Mouse (Mus musculus): ENCODE data around the gene Agbl1.
"Not testable (repeated sequence)": the region's sequence is repeated elsewhere in the genome, so short reads cannot be mapped to it uniquely, and the experiment has no call there.

Agbl1 gene

DNA sequence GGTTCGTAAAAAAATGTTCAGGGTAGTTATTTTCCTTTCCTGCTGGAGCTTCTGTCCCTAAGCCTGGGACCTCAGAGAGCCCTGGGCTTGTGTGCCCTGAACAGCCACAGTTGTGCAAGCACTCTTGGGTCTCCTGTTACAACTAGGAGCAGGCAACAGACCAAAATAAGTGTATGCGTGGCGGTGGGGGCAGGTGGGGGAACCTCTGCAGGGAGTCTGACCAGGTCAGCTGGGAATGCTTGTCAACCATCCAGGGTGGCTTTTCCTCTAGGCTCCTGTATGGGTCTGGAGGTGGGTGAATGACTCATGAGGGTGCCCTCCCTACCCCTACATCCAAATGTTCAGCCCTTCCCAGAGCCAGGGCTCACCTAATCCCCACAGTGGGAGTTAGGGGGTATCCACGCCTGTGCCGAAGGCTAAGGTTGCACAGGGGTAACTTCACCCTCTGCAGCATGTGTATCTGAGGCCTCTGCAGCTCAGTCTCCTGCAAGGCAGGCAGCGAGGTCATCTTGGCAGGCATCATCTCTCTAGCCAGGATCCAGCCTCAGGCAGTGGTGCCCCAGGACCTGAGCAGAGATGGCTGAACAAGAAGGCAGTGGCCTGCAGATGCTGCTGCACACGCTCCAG is at the start of gene Agbl1:
Agbl1 (plus strand) TSS at position 577 of the 627 bp plus-strand sequence.
- DNase-seq (ENCODE audit: low spot score in 2 of 2): no peak

GRCm38 (mm10) chr7:76185005-76185658 is 44.6 kb upstream of the Agbl1 start:
- DNase-seq (ENCODE audit: low spot score in 2 of 2): no peak

GRCm38 (mm10) chr7:76185681-76186121 is 44.0 kb upstream of the Agbl1 start:
- no peak for DNase-seq (ENCODE audit: low spot score in 2 of 2)

- DNase-seq (ENCODE audit: low spot score in 2 of 2): no peak
Measured at GRCm38 (mm10) chr7:76218546-76218945, 11.1 kb upstream of the Agbl1 start.

- no peak for DNase-seq (ENCODE audit: low spot score in 2 of 2)
Measured at GRCm38 (mm10) chr7:76219797-76220469, 9.8 kb upstream of the Agbl1 start.

- no peak for DNase-seq (ENCODE audit: low spot score in 2 of 2)
Measured at GRCm38 (mm10) chr7:76222691-76223090, 7.0 kb upstream of the Agbl1 start.

DNA sequence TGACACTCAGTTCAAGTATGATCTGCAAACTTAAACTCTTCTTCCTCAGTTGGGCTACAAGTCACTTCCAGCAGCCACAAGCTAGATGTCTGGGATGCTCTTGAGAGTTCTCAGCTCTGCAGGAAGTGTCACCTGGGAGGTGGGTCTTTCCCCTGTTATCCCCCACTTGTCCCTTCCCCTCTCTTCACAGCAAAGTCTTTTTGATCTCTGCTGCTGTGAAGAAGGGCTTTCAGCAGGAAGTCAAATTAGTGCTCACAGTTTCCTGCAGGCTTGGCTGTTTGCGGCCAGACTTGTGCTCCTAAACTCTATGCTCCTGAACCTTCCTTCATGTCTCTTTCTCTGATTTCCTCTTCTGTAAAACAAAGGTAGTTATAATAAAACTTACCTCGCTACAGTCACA is 806 bp upstream of the Agbl1 start:
- no peak for DNase-seq (ENCODE audit: low spot score in 2 of 2)

DNA sequence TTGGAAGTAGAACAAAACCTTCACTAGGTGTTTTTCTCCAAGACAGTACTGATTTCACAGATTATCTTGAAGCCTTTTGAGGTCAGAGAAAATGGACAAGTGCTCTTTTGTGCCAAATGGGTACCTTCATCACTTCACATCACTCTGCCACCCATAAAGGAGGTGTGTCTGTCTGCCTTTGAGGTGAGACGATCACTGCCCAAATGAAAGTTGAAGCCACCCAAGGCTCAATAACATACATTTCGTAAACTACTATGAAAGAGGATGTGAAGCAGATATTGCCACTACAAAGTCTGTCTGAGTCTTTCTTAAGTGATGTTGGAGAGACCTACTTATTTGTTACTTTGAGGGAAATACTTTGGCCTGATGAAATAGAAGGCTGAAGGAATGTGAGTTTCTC is 4.6 kb downstream of the Agbl1 start:
- no peak for DNase-seq (ENCODE audit: low spot score in 2 of 2)

DNA sequence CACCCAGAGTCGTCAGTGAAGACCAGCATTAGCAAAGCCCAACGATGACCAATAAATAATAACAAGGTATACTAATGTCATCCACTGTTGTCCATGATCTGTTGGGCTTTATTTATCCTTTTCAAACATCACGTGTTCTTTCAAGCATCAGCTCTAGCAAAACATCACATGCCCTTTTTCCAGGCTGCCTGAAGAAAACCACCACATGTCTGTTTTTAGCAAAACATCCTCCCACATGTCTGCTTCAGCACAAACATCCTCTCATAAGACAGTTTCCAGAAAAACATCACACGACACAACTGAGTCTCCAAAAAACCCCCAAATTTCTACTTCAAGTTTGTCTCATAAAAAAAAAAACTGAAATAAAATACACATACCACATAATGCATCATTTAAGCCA is 7.8 kb downstream of the Agbl1 start:
- no peak for DNase-seq (ENCODE audit: low spot score in 2 of 2)

GRCm38 (mm10) chr7:76244839-76245238 is 15.2 kb downstream of the Agbl1 start:
- not testable (repeated sequence) for DNase-seq (ENCODE audit: low spot score in 2 of 2)

DNA sequence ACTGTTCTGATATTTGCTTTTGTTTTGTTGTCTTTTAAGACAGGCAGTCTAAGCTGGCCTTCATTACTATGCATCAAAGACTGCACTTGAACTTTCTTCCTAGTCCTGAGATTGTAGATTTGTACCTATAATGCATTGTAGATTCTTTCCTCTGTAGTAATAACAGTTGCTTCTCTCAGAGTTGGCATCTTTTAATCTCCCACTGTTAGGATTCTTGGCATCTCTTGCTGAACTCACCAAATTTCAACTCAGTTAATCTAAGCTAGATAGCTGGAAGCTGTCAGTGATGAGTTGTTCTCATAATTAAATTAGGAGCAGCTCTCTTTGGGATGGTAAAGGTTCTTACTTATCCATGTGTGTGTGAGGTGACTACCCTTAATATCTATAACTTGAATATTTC is 45.4 kb downstream of the Agbl1 start:
- no peak for DNase-seq (ENCODE audit: low spot score in 2 of 2)

DNA sequence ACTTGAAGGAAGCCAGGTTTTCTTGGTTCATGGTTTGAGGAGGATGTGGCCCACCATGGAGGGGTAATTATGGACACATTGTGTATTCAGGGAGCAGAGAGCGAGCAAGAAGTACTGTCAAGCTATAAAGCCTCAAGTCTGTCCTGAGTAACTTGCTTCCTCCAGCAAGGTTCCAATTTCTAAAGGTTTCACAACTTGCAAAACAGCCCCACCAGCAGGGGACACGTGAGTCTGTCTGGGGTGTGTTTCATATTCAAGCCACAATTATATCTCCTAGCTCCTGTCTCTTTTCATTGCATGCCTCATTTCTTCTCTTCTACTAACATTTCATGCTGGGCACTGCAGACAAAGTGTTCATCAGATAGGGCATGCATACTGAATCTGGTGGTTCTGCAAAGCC is 53.1 kb downstream of the Agbl1 start:
- no peak for DNase-seq (ENCODE audit: low spot score in 2 of 2)

DNA sequence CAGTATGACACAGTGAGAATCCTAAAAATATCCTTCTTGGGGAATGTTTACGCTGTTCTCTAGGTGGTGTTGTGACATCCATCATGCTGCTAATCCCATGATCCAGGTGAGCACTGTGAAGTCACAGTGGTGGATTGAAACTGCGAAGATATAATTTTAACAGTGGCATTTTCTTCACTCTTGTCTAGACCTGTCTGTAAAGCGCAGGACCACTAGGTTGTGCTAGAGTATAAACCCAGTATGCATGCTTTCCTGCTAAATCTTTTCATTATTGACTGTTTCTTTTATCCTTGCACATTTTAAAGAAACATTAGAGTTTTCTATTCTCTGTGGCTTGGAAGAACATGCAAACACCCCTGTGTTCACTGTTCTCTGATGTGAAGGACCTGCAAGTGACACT is 57.8 kb downstream of the Agbl1 start:
- DNase-seq (ENCODE audit: low spot score in 2 of 2): no peak

GRCm38 (mm10) chr7:76321866-76322553 is 92.3 kb downstream of the Agbl1 start:
- no peak for DNase-seq (ENCODE audit: low spot score in 2 of 2)

DNA sequence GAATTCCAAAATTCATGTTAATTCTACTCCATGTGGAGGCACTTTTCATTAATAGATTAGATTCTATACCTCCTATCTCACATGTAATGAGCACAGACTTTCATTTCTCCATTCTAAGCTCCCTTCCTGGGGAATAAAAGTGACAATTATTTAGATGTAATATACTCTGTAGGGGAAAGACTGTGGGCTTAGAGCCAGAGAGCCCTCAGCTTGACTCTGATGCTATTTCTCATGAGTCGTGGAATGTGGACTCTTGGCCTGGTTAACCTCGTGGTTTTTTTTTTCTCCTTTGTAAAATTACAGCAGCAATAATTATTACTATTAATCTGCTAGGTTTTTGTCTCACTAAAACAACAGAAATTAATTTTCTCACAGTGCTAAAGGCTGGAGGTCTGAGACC is 96.4 kb downstream of the Agbl1 start:
- DNase-seq (ENCODE audit: low spot score in 2 of 2): no peak

- no peak for DNase-seq (ENCODE audit: low spot score in 2 of 2)
Measured at GRCm38 (mm10) chr7:76339308-76339707, 109.6 kb downstream of the Agbl1 start.

DNA sequence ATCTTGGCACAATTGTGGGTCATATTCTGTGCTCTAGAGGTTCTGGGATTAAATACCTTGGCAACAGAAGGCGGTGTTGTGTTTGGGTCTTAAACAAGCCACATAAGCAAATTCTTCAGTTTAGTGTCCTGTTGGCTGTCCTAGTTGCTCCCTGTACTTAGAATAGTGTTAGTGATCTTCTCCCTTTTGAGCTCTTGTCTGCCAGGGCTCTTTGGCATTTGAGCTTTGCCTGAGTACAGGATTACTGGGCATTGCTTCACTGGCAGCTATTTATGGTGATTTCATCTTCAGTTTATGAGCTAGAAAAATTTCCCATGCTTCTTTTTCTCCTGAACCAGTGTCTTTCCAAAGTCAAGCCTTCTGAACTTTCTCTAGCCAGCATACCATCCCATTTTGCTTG is 111.9 kb downstream of the Agbl1 start:
- no peak for DNase-seq (ENCODE audit: low spot score in 2 of 2)

- peak in 1 of 2 experiments; percentile 16 for DNase-seq (ENCODE audit: low spot score in 2 of 2)
Measured at GRCm38 (mm10) chr7:76353469-76353868, 123.8 kb downstream of the Agbl1 start.

GRCm38 (mm10) chr7:76354510-76354909 is 124.8 kb downstream of the Agbl1 start:
- DNase-seq (ENCODE audit: low spot score in 2 of 2): peak in 1 of 2 experiments; percentile 57

- no peak for DNase-seq (ENCODE audit: low spot score in 2 of 2)
Measured at GRCm38 (mm10) chr7:76371269-76371668, 141.6 kb downstream of the Agbl1 start.

GRCm38 (mm10) chr7:76379493-76379892 is 149.8 kb downstream of the Agbl1 start:
- DNase-seq (ENCODE audit: low spot score in 2 of 2): no peak

- DNase-seq (ENCODE audit: low spot score in 2 of 2): no peak
Measured at GRCm38 (mm10) chr7:76381986-76382385, 152.3 kb downstream of the Agbl1 start.

Data from cerebellum, postnatal 4 days (tissue).